Mouse (Mus musculus) midbrain, postnatal 0 days (tissue): Measurements from ENCODE around the gene H2afv. TPM values are rescaled to one million over a fixed set of nuclear protein-coding genes. Genes with fewer than 3 reads are reported as not detected.

Experiments used
- ATAC-seq: fragments of 200-750 bp; cut with Nextera tagmentation; 2 replicates; pipeline ENCODE4 v1.8.0; 2017; ENCODE audit warnings: moderate number of reproducible peaks, mild to moderate bottlenecking, moderate TSS enrichment, moderate library complexity; ENCODE audit not compliant: low FRiP score
- DNase-seq: peaks from one replicate; pipeline ENCODE4 v3.0.0-alpha.2; 2015; ENCODE audit warnings: low spot score
- H3K27ac ChIP-seq: fragments of 300-500 bp; sonication (generic); 2 replicates; pipeline ENCODE4 v1.5.1; 2014; ENCODE audit warnings: low read depth, mild to moderate bottlenecking, low read length, mixed read lengths
- H3K27me3 ChIP-seq: fragments of 300-500 bp; sonication (generic); 2 replicates; pipeline ENCODE4 v1.6.1; 2014; ENCODE audit warnings: low read length, control low read depth, mixed read lengths; ENCODE audit not compliant: insufficient read depth
- H3K36me3 ChIP-seq: fragments of 300-500 bp; sonication (generic); 2 replicates; pipeline ENCODE4 v1.6.1; 2014; ENCODE audit warnings: low read length, control low read depth, mixed read lengths; ENCODE audit not compliant: insufficient read depth
- H3K4me1 ChIP-seq: fragments of 300-500 bp; sonication (generic); 2 replicates; pipeline ENCODE4 v1.6.1; 2014; ENCODE audit warnings: mild to moderate bottlenecking, control low read depth, antibody characterized with exemption, low read length, mixed read lengths; ENCODE audit not compliant: insufficient read depth
- H3K4me2 ChIP-seq: fragments of 300-500 bp; sonication (generic); 2 replicates; pipeline ENCODE4 v1.6.1; 2014; ENCODE audit warnings: low read depth, mild to moderate bottlenecking, low read length, mixed read lengths; ENCODE audit not compliant: poor library complexity, severe bottlenecking
- H3K4me3 ChIP-seq: fragments of 300-500 bp; sonication (generic); 2 replicates; pipeline ENCODE4 v1.5.1; 2014; ENCODE audit warnings: low read depth, mild to moderate bottlenecking, low read length, moderate library complexity
- H3K9ac ChIP-seq: fragments of 300-500 bp; sonication (generic); replicated peaks from 2 replicates; pipeline ENCODE4 v1.6.1; 2014; ENCODE audit warnings: mild to moderate bottlenecking, low read length, moderate library complexity, mixed read lengths; ENCODE audit not compliant: poor library complexity, severe bottlenecking
- H3K9me3 ChIP-seq: fragments of 300-500 bp; sonication (generic); 2 replicates; pipeline ENCODE4 v1.6.1; 2016; ENCODE audit warnings: low read length, control low read depth
- CTCF ChIP-seq: IDR thresholded peaks from 2 replicates; pipeline ENCODE4 v1.5.1; 2016; ENCODE audit warnings: antibody characterized with exemption, mild to moderate bottlenecking
- WGBS: fragments of 180-500 bp; shearing (Covaris S2); extraction: QIAGEN DNeasy Blood & Tissue Kit; methylation state at CpG from one replicate; pipeline ENCODE4 v1.1.7; 2014; 5-methylcytosine and 5-hydroxymethylcytosine counted together
- polyA plus RNA-seq: library from polyadenylated mRNA; unstranded; fragments of >200 nt; fragmentation: Nextera tagmentation; extraction: Ambion mirVana; gene quantifications from 2 replicates; pipeline ENCODE4 v1.2.1, GENCODE M21; 2015
- total RNA-seq: library from RNA; depleted of rRNA; stranded (reverse); fragments of >200 nt; gene quantifications from 2 replicates; pipeline ENCODE4 v1.2.3, GENCODE M21; 2014

Gene H2afv
- total and polyA plus RNA-seq, 2 experiments from 2014 or later, result 57.2 to 133 TPM

GRCm38 (mm10) chr11:6391516-6392276 is 52.5 kb downstream of the H2afv start:
- TF ChIP-seq CTCF, result no peak
- no peaks in the 10 kb centered on the region for H3K9me3 ChIP-seq
- no peak overlapping the region for H3K27ac ChIP-seq
- no peak overlapping the region for H3K9ac ChIP-seq
- peaks cover 11% of the 10 kb centered on the region; the same call in 1 of the 2 replicates for H3K4me1 ChIP-seq
- DNase-seq (no peak), ATAC-seq (no peak)
- 91% methylated on average over 8 of the region's 8 CpGs for WGBS
- H3K4me2 ChIP-seq, result 0 out of 2 replicates have a peak overlapping the region, but pooled peaks have one; percentile 4
- H3K4me3 ChIP-seq, result no peak overlapping the region
- no peaks in the 10 kb centered on the region for H3K27me3 ChIP-seq
- peaks cover 25% of the 10 kb centered on the region for H3K36me3 ChIP-seq

GRCm38 (mm10) chr11:6390376-6391053 is 53.7 kb downstream of the H2afv start:
- Histone ChIP-seq H3K9me3 (no peaks in the 10 kb centered on the region), H3K4me2 (peak overlapping the region; percentile 75), H3K4me1 (peaks cover 11% of the 10 kb centered on the region; the same call in 1 of the 2 replicates), H3K4me3 (peak overlapping the region; percentile 89), H3K36me3 (peaks cover 14% of the 10 kb centered on the region; the same call in 1 of the 2 replicates), H3K27me3 (no peaks in the 10 kb centered on the region), H3K27ac (no peak overlapping the region), H3K9ac (peak overlapping the region; percentile 89)
- DNase-seq (no peak), ATAC-seq (no peak)
- no peak for TF ChIP-seq CTCF
- 76% methylated on average over 8 of the region's 8 CpGs for WGBS

- H3K36me3 ChIP-seq, result peaks cover 5% of the 10 kb centered on the region; the same call in 1 of the 2 replicates
- DNase-seq (no peak), ATAC-seq (no peak; the same call in none of the 2 replicates)
- peak overlapping the region; percentile 89 for H3K9ac ChIP-seq
- no peak for TF ChIP-seq CTCF
- H3K27me3 ChIP-seq, result no peaks in the 10 kb centered on the region
- 1% methylated on average over 21 of the region's 43 CpGs for WGBS
- H3K4me1 ChIP-seq, result peaks cover 11% of the 10 kb centered on the region; the same call in 1 of the 2 replicates
- H3K4me3 ChIP-seq, result peak overlapping the region; percentile 89
- H3K9me3 ChIP-seq, result no peaks in the 10 kb centered on the region
- H3K27ac ChIP-seq, result peak overlapping the region; percentile 83
- H3K4me2 ChIP-seq, result peak overlapping the region; percentile 75
Observed at GRCm38 (mm10) chr11:6389483-6389921, 54.7 kb downstream of the H2afv start.

- TF ChIP-seq CTCF, result no peak
- 0 out of 2 replicates have a peak, but pooled peaks cover 2% of the 10 kb centered on the region for H3K36me3 ChIP-seq
- H3K27me3 ChIP-seq, result no peaks in the 10 kb centered on the region
- peak within 1 kb of the TSS; percentile 83 for H3K27ac ChIP-seq
- ATAC-seq (peak; percentile 98), DNase-seq (peak; percentile 94)
- peak within 1 kb of the TSS; percentile 75 for H3K4me2 ChIP-seq
- WGBS, result 8% methylated on average over 40 of the region's 60 CpGs
- H3K4me1 ChIP-seq, result peaks cover 11% of the 10 kb centered on the region; the same call in 1 of the 2 replicates
- H3K9me3 ChIP-seq, result no peaks in the 10 kb centered on the region
- peak within 1 kb of the TSS; percentile 89 for H3K4me3 ChIP-seq
- H3K9ac ChIP-seq, result peak within 1 kb of the TSS; percentile 89
Observed at GRCm38 (mm10) chr11:6388726-6389413, 55.4 kb downstream of the H2afv start, which contains the start of gene Zmiz2. Gene Zmiz2 (plus strand): TSS chr11:6389074.

GRCm38 (mm10) chr11:6388126-6388725 is 56.0 kb downstream of the H2afv start:
- Histone ChIP-seq H3K9ac (peak overlapping the region; percentile 89; the same call in 1 of the 2 replicates), H3K4me3 (peak overlapping the region; percentile 89), H3K27ac (peak overlapping the region; percentile 83; the same call in 1 of the 2 replicates), H3K27me3 (no peaks in the 10 kb centered on the region), H3K4me1 (peaks cover 11% of the 10 kb centered on the region; the same call in 1 of the 2 replicates), H3K4me2 (peak overlapping the region; percentile 75), H3K36me3 (0 out of 2 replicates have a peak, but pooled peaks cover 2% of the 10 kb centered on the region), H3K9me3 (no peaks in the 10 kb centered on the region)
- DNase-seq (no peak), ATAC-seq (no peak)
- WGBS, result 90% methylated on average over 6 of the region's 6 CpGs
- no peak for TF ChIP-seq CTCF
